Mouse (Mus musculus): ENCODE results near the gene Map10.

DNA sequence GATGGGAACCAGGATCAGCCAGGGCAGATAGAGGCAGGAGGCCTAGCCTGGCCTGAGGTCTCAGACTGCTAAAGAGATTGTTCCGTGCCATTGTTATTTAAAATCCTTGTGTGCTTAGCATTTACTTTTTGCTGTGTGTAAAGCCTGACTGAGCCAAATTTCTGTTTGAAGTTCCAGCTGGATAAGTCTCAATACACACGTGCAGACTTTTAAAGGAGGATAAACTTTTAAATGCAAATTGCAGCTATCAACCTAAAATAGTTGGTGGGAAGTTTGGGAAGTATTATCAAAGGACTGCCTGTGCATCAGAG lies 3.8 kb upstream of the Map10 start:
- TF ChIP-seq CTCF (IDR thresholded peaks at IDR 0.05; ENCODE audit: borderline replicate concordance, insufficient read depth, low read length) (no peak), POLR2A (IDR thresholded peaks at IDR 0.05; ENCODE audit: low read depth, low read length) (no peak)

All from embryonic fibroblast, embryonic 13.5 days (primary cell).